Mouse (Mus musculus) myocyte (in vitro differentiated cells): ENCODE measurements at regions not wholly inside any gene's neighbourhood (a gene's known extent, or its start where the extent isn't known, plus 50 kb on each side); places are given as distances from the start of the nearest gene placed in this dataset.
A peak's percentile ranks its signal among the peaks of the same experiment; 100 is the strongest.

Experiments used
- H3K27me3 ChIP-seq: one replicate; pipeline ENCODE4 v1.6.1; 2011; ENCODE audit not compliant: control insufficient read depth, insufficient read depth, insufficient read length
- H3K36me3 ChIP-seq: one replicate; pipeline ENCODE4 v1.6.1; 2011; ENCODE audit not compliant: control insufficient read depth, insufficient read depth
- H3K4me2 ChIP-seq: one replicate; pipeline ENCODE4 v1.6.1; 2011; ENCODE audit warnings: low read depth, control low read depth
- H3K4me3 ChIP-seq: one replicate; pipeline ENCODE4 v1.5.1; 2011; ENCODE audit warnings: mild to moderate bottlenecking, control low read depth, moderate library complexity
- H3K79me2 ChIP-seq: one replicate; pipeline ENCODE4 v1.6.1; 2011; ENCODE audit not compliant: control insufficient read depth, insufficient read depth
- H3ac ChIP-seq: one replicate; pipeline ENCODE4 v1.6.1; 2011; ENCODE audit not compliant: control insufficient read depth, insufficient read length
- CEBPB ChIP-seq: IDR thresholded peaks from 2 replicates; pipeline ENCODE4 v1.6.1; 2011; ENCODE audit warnings: mild to moderate bottlenecking, moderate library complexity; ENCODE audit not compliant: poor library complexity, insufficient read depth, severe bottlenecking
- E2F4 ChIP-seq: IDR thresholded peaks from one replicate; pipeline ENCODE4 v1.6.1; 2011; ENCODE audit warnings: mild to moderate bottlenecking, control low read depth, moderate library complexity; ENCODE audit not compliant: insufficient read depth
- MAX ChIP-seq: IDR thresholded peaks from one replicate; pipeline ENCODE4 v1.6.1; 2011; ENCODE audit warnings: low read depth, mild to moderate bottlenecking, control low read depth
- MYOD1 ChIP-seq, 3 experiments: IDR thresholded peaks; one replicate each; pipeline ENCODE4 v1.6.1; 2011; ENCODE audit warnings: control low read depth in 2 of 3, low read depth in 2 of 3, mild to moderate bottlenecking in 2 of 3, moderate library complexity in 1 of 3; ENCODE audit not compliant: insufficient read length in 2 of 3, control insufficient read depth in 1 of 3
- MYOG ChIP-seq, 3 experiments: IDR thresholded peaks; one replicate each; pipeline ENCODE4 v1.6.1; 2011; ENCODE audit warnings: control low read depth in 2 of 3, low read depth in 2 of 3, mild to moderate bottlenecking in 2 of 3; ENCODE audit not compliant: insufficient read length in 2 of 3, control insufficient read depth in 1 of 3, insufficient read depth in 1 of 3
- POLR2A ChIP-seq: IDR thresholded peaks from one replicate; pipeline ENCODE4 v1.6.1; 2011; ENCODE audit warnings: low read depth, mild to moderate bottlenecking, control low read depth, moderate library complexity; ENCODE audit not compliant: insufficient read length
- POLR2AphosphoS2 ChIP-seq: IDR thresholded peaks from one replicate; pipeline ENCODE4 v1.6.1; 2011; ENCODE audit warnings: low read depth, control low read depth; ENCODE audit not compliant: insufficient read length
- REST ChIP-seq: IDR thresholded peaks from one replicate; pipeline ENCODE4 v1.6.1; 2011; ENCODE audit warnings: mild to moderate bottlenecking, control low read depth, moderate library complexity; ENCODE audit not compliant: insufficient read depth, insufficient read length
- SRF ChIP-seq: IDR thresholded peaks from one replicate; pipeline ENCODE4 v1.6.1; 2011; ENCODE audit warnings: low read depth; ENCODE audit not compliant: control insufficient read depth, insufficient read length
- TCF12 ChIP-seq: IDR thresholded peaks from one replicate; pipeline ENCODE4 v1.6.1; 2011; ENCODE audit warnings: mild to moderate bottlenecking, control low read depth; ENCODE audit not compliant: poor library complexity, insufficient read depth, severe bottlenecking
- TCF3 ChIP-seq: IDR thresholded peaks from one replicate; pipeline ENCODE4 v1.6.1; 2011; ENCODE audit warnings: low read depth, control low read depth; ENCODE audit not compliant: insufficient read length
- USF1 ChIP-seq: IDR thresholded peaks from one replicate; pipeline ENCODE4 v1.6.1; 2011; ENCODE audit warnings: low read depth, mild to moderate bottlenecking, control low read depth, moderate library complexity

DNA sequence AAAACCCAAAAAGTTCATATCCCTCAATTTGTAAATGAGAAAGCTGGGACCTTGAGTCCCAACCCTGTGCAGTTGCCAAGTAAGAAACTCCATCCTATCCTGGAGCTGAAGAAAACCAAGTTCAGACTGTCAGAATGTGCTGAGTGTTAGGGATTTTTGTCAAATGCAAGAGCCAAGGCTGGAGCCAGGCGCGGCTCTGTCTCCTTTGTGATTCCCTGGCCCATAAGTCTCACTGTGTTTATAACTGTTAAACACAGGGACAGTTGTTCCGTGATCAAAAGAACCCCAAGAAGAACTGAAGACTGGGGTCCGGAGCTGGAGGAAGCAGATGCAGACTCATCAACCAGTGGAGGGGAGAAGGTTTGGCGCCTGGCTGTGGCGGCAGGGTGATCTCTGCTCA is 78.0 kb downstream of the Cd83 start:
- Histone ChIP-seq H3ac (no peak overlapping the region), H3K79me2 (no peaks in the 10 kb centered on the region), H3K4me2 (no peak overlapping the region), H3K27me3 (no peaks in the 10 kb centered on the region), H3K36me3 (no peaks in the 10 kb centered on the region), H3K4me3 (no peak overlapping the region)
- no peak for TF ChIP-seq POLR2A
- no peak for TF ChIP-seq USF1
- no peak for TF ChIP-seq MYOD1 (IDR thresholded peaks at IDR 0.05; ENCODE audit: control insufficient read depth in 1 of 3, insufficient read length in 2 of 3, low read depth in 2 of 3)
- TF ChIP-seq MAX, result no peak
- TF ChIP-seq REST, result no peak
- TF ChIP-seq POLR2AphosphoS2, result no peak
- no peak for TF ChIP-seq MYOG (IDR thresholded peaks at IDR 0.05; ENCODE audit: control insufficient read depth in 1 of 3, insufficient read depth in 1 of 3, insufficient read length in 2 of 3, low read depth in 2 of 3)
- TF ChIP-seq TCF3, result no peak
- TF ChIP-seq SRF, result no peak
- no peak for TF ChIP-seq CEBPB
- no peak for TF ChIP-seq TCF12
- TF ChIP-seq E2F4, result no peak

DNA sequence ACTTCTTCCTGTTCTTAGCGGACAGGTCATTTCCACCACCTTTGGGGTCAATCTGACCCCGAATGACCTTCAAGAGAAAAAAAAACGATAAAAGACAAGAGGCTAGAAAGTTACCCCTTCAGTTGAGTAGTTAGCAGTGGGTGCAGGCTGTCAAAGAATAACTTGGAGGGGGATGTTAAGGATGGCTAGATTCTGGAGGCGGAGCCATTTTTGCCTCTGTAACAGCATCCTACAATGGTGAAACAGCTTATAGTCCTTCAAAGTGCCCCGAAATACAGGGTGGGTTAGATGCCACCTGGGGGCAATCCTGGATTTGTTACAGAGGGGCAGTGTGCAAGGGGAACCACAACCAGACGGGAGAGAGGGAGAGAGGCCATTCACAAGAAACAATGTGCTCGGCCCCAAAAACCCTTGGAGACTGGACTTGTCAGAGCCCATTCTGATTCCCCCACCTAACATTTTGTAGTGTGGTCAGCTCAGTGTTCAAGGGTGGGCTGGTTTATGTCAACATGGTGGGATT is 79.1 kb downstream of the Cd83 start:
- Histone ChIP-seq H3K4me2 (no peak overlapping the region), H3K36me3 (no peaks in the 10 kb centered on the region), H3ac (no peak overlapping the region), H3K4me3 (no peak overlapping the region), H3K27me3 (no peaks in the 10 kb centered on the region), H3K79me2 (no peaks in the 10 kb centered on the region)
- no peak for TF ChIP-seq REST
- no peak for TF ChIP-seq MYOD1 (IDR thresholded peaks at IDR 0.05; ENCODE audit: control insufficient read depth in 1 of 3, insufficient read length in 2 of 3, low read depth in 2 of 3)

DNA sequence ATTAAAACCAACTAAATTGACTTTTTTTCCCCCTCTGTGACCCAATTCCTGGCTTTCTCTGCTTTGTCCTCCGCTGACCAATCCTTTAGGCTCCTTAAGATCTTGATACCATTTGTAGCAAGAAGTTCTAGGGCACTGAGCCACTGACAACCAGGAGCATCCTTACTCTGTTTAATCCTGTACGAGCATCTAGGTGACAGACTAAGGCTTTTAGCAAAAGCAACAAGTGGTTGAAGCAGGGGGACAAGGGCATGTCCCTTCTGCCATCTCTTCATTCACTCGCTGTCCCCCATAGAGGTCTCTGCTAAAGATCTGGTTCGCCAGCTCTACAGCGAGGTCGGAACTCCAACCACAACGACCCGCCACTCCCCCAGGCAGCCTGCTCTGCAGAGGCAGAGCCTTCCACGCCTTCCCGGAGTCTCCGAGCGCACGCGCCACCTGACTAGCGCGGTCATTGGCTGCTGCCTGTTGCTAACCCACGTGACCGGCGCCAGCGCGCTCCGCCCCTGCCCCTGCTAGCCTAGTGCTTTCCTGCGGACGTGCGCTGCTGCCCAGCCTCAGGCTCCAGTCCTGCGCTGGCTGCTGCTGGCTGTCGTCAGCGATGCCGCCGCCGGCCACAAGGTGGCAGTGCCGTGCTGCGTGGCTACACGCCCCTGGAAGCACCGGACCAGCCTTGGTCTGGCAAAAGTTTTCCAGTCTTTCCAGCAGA is 79.7 kb downstream of the Cd83 start:
- no peak overlapping the region for H3ac ChIP-seq
- TF ChIP-seq MYOD1 (IDR thresholded peaks at IDR 0.05; ENCODE audit: control insufficient read depth in 1 of 3, insufficient read length in 2 of 3, low read depth in 2 of 3), result peak in 2 of 3 experiments; percentile 36 to 73
- peak; percentile 70 for TF ChIP-seq POLR2AphosphoS2
- TF ChIP-seq SRF, result peak; percentile 65
- TF ChIP-seq MAX, result no peak
- peak in 2 of 3 experiments; percentile 16 to 58 for TF ChIP-seq MYOG (IDR thresholded peaks at IDR 0.05; ENCODE audit: control insufficient read depth in 1 of 3, insufficient read depth in 1 of 3, insufficient read length in 2 of 3, low read depth in 2 of 3)
- TF ChIP-seq TCF3, result peak; percentile 74
- no peak for TF ChIP-seq CEBPB
- TF ChIP-seq USF1, result peak; percentile 79
- no peak for TF ChIP-seq TCF12
- TF ChIP-seq E2F4, result no peak
- peak; percentile 59 for TF ChIP-seq POLR2A
- TF ChIP-seq REST, result peak; percentile 15
- peak overlapping the region; percentile 69 for H3K4me2 ChIP-seq
- no peaks in the 10 kb centered on the region for H3K79me2 ChIP-seq
- H3K27me3 ChIP-seq, result no peaks in the 10 kb centered on the region
- H3K36me3 ChIP-seq, result no peaks in the 10 kb centered on the region
- H3K4me3 ChIP-seq, result no peak overlapping the region

DNA sequence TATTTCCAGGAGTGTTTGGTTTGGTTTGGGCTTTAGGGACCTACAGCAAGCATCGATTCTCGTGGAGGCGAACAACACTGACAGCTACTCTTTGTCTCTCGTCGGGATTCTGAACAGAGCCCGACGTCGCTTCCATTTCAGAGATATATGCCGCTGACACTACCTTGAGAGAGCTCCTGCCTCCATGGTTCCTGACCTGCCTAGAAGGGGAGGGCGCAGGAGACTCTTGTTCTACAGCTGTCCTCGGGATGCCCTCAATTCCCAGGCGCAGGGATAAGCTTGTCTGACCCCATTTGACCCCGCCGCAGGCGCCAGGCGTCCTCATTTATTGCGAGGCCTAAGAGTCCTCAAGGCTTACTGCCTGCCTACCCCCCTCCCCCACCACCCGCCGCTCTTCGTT is 80.5 kb downstream of the Cd83 start:
- no peak for TF ChIP-seq TCF3
- no peak for TF ChIP-seq MAX
- TF ChIP-seq MYOD1 (IDR thresholded peaks at IDR 0.05; ENCODE audit: control insufficient read depth in 1 of 3, insufficient read length in 2 of 3, low read depth in 2 of 3), result no peak
- TF ChIP-seq CEBPB, result no peak
- no peak for TF ChIP-seq POLR2A
- no peak for TF ChIP-seq TCF12
- no peak for TF ChIP-seq REST
- no peak for TF ChIP-seq MYOG (IDR thresholded peaks at IDR 0.05; ENCODE audit: control insufficient read depth in 1 of 3, insufficient read depth in 1 of 3, insufficient read length in 2 of 3, low read depth in 2 of 3)
- no peak for TF ChIP-seq SRF
- no peak for TF ChIP-seq POLR2AphosphoS2
- TF ChIP-seq USF1, result no peak
- TF ChIP-seq E2F4, result no peak
- Histone ChIP-seq H3K27me3 (no peaks in the 10 kb centered on the region), H3K4me2 (peak overlapping the region; percentile 69), H3ac (no peak overlapping the region), H3K79me2 (no peaks in the 10 kb centered on the region), H3K36me3 (no peaks in the 10 kb centered on the region), H3K4me3 (no peak overlapping the region)

DNA sequence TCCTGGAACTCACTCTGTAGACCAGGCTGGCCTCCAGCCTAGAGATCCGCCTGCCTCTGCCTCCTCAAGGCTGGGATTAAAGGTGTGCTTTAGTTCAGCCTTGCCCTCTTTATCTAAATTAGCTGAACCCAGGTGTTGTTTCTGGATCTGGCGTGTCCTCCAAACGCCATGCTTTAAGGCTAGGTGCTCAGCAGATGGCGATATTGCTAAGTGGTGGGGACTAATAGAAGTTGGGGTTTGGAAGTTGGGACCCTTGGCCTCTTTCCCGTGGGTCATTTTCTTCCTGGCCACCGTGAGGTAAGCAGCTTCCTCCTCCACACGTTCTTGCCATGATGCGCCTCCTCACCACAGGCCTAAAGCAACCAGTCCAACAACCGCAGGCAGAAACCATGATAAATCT is 91.3 kb downstream of the Cd83 start:
- Histone ChIP-seq H3K79me2 (no peaks in the 10 kb centered on the region), H3K27me3 (no peaks in the 10 kb centered on the region), H3ac (no peak overlapping the region), H3K36me3 (no peaks in the 10 kb centered on the region), H3K4me3 (no peak overlapping the region), H3K4me2 (no peak overlapping the region)
- no peak for TF ChIP-seq USF1
- no peak for TF ChIP-seq TCF3
- TF ChIP-seq POLR2AphosphoS2, result no peak
- no peak for TF ChIP-seq MAX
- TF ChIP-seq MYOG (IDR thresholded peaks at IDR 0.05; ENCODE audit: control insufficient read depth in 1 of 3, insufficient read depth in 1 of 3, insufficient read length in 2 of 3, low read depth in 2 of 3), result no peak
- no peak for TF ChIP-seq MYOD1 (IDR thresholded peaks at IDR 0.05; ENCODE audit: control insufficient read depth in 1 of 3, insufficient read length in 2 of 3, low read depth in 2 of 3)
- no peak for TF ChIP-seq CEBPB
- TF ChIP-seq TCF12, result no peak
- no peak for TF ChIP-seq REST
- TF ChIP-seq E2F4, result no peak
- TF ChIP-seq SRF, result no peak
- TF ChIP-seq POLR2A, result no peak
